Mouse (Mus musculus) testis, adult 2 months (tissue): ENCODE results near the gene Igf2bp1.

Experiments
- CTCF ChIP-seq: fragments of 200-500 bp; IDR thresholded peaks from 2 replicates; pipeline ENCODE4 v1.5.1; 2012; ENCODE audit warnings: low read depth, mild to moderate bottlenecking, inconsistent platforms, low read length, moderate library complexity; ENCODE audit not compliant: control insufficient read depth, insufficient read depth, insufficient replicate concordance
- POLR2A ChIP-seq: fragments of 200-500 bp; IDR thresholded peaks from 2 replicates; pipeline ENCODE4 v1.6.1; 2012; ENCODE audit warnings: low read depth, mild to moderate bottlenecking, inconsistent platforms, low read length, moderate library complexity; ENCODE audit not compliant: control insufficient read depth

DNA sequence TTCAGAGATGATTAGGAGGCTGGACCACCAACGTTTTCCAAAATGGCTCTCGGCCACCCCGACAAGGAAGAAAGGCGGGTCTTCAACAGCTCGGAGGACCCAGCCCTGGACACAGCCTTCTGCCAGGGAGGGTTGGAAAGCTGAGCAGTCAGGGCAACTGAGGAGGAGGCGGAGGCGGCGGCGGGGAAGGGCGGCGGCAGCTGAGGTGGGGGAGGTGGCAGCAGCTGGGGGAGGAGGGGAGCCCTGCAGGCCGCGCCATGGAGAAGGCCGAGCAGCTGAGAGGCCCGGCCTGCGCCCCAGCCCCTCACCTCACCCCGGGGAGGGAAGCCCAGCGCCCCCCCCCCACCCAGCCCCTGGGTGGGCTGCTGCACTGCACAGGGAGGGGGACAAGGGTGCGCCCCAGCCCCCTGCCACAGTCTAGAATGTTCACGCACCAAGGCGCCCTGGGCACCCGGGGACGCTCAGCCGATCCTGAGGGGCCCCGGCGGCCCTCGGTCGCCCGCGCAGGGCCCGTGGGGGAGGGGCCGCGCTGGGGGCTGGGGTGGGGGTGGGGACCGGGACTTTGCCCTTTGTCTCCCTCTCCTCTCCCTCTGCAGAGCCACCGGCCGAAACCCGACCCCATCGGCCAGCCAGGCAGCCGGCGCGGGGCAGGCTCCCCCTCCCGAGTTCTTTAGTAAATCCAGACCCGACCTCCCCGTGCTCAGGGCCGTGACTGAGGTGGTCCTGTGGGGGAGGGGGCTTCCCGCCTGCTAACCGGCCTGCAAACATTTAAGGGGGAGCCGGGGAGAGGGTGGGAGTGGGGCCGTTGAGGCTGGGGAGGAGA lies 14.6 kb downstream of the Igf2bp1 start:
- TF ChIP-seq CTCF (no peak), POLR2A (no peak)
